Mouse (Mus musculus) lung, embryonic 14.5 days (tissue): ENCODE measurements around the gene Parp3. TPM values are rescaled to one million over a fixed set of nuclear protein-coding genes. Genes with fewer than 3 reads are reported as not detected.

Source experiments
- ATAC-seq: fragments of 200-750 bp; cut with Nextera tagmentation; 2 replicates; pipeline ENCODE4 v1.8.0; 2017; ENCODE audit warnings: mild to moderate bottlenecking, moderate TSS enrichment, moderate library complexity; ENCODE audit not compliant: insufficient read depth
- DNase-seq: peaks from one replicate; pipeline ENCODE4 v3.0.0-alpha.2; 2015
- H3K27ac ChIP-seq: fragments of 300-500 bp; sonication (generic); 2 replicates; pipeline ENCODE4 v1.5.1; 2014; ENCODE audit warnings: low read depth, mild to moderate bottlenecking, moderate library complexity
- H3K27me3 ChIP-seq: fragments of 300-500 bp; sonication (generic); 2 replicates; pipeline ENCODE4 v1.6.1; 2014; ENCODE audit warnings: low read length, control low read depth; ENCODE audit not compliant: insufficient read depth
- H3K36me3 ChIP-seq: fragments of 300-500 bp; sonication (generic); 2 replicates; pipeline ENCODE4 v1.6.1; 2014; ENCODE audit warnings: control low read depth; ENCODE audit not compliant: insufficient read depth
- H3K4me1 ChIP-seq: fragments of 300-500 bp; sonication (generic); 2 replicates; pipeline ENCODE4 v1.6.1; 2014; ENCODE audit warnings: antibody characterized with exemption, control low read depth; ENCODE audit not compliant: insufficient read depth
- H3K4me2 ChIP-seq: fragments of 300-500 bp; sonication (generic); 2 replicates; pipeline ENCODE4 v1.6.1; 2014; ENCODE audit warnings: mild to moderate bottlenecking
- H3K4me3 ChIP-seq: fragments of 300-500 bp; sonication (generic); 2 replicates; pipeline ENCODE4 v1.5.1; 2014; ENCODE audit warnings: low read depth, low read length
- H3K9ac ChIP-seq: fragments of 300-500 bp; sonication (generic); 2 replicates; pipeline ENCODE4 v1.6.1; 2014
- H3K9me3 ChIP-seq: fragments of 300-500 bp; sonication (generic); 2 replicates; pipeline ENCODE4 v1.6.1; 2016; ENCODE audit warnings: low read depth, low read length, control low read depth
- CTCF ChIP-seq: IDR thresholded peaks from 2 replicates; pipeline ENCODE4 v1.5.1; 2016; ENCODE audit warnings: antibody characterized with exemption, low read depth
- WGBS: fragments of 180-500 bp; shearing (Covaris S2); extraction: QIAGEN DNeasy Blood & Tissue Kit; methylation state at CpG from one replicate; pipeline ENCODE4 v1.1.7; 2014; 5-methylcytosine and 5-hydroxymethylcytosine counted together
- polyA plus RNA-seq: library from polyadenylated mRNA; unstranded; fragments of >200 nt; fragmentation: Nextera tagmentation; extraction: Ambion mirVana; gene quantifications from 2 replicates; pipeline ENCODE4 v1.2.1, GENCODE M21; 2014

The Parp3 gene
- polyA plus RNA-seq, 1 experiment from 2014 or later, result 2.4 TPM

GRCm38 (mm10) chr9:106459946-106460345 lies 16.8 kb downstream of the Parp3 start:
- H3K9me3 ChIP-seq, result no peaks in the 10 kb centered on the region
- H3K4me3 ChIP-seq, result no peak overlapping the region
- no peaks in the 10 kb centered on the region for H3K27me3 ChIP-seq
- DNase-seq (no peak), ATAC-seq (no peak)
- no peak overlapping the region for H3K9ac ChIP-seq
- H3K4me2 ChIP-seq, result no peak overlapping the region
- 71% methylated on average over 15 of the region's 15 CpGs for WGBS
- H3K4me1 ChIP-seq, result peaks cover 20% of the 10 kb centered on the region
- H3K36me3 ChIP-seq, result peaks cover 53% of the 10 kb centered on the region
- TF ChIP-seq CTCF, result no peak
- H3K27ac ChIP-seq, result no peak overlapping the region

GRCm38 (mm10) chr9:106457920-106458319 lies 18.8 kb downstream of the Parp3 start:
- ATAC-seq, result no peak
- Histone ChIP-seq H3K27ac (no peak overlapping the region), H3K9ac (no peak overlapping the region), H3K36me3 (peaks cover 36% of the 10 kb centered on the region), H3K4me3 (no peak overlapping the region), H3K27me3 (no peaks in the 10 kb centered on the region), H3K4me1 (peaks cover 26% of the 10 kb centered on the region), H3K9me3 (no peaks in the 10 kb centered on the region), H3K4me2 (no peak overlapping the region)
- DNase-seq, result no peak
- TF ChIP-seq CTCF, result no peak
- 75% methylated on average over 5 of the region's 5 CpGs for WGBS

- Histone ChIP-seq H3K9ac (peak overlapping the region; percentile 33), H3K4me2 (peak overlapping the region; percentile 97), H3K27me3 (no peaks in the 10 kb centered on the region), H3K27ac (peak overlapping the region; percentile 91), H3K9me3 (no peaks in the 10 kb centered on the region), H3K4me1 (peaks cover 32% of the 10 kb centered on the region), H3K4me3 (peak overlapping the region; percentile 3; the same call in 1 of the 2 replicates), H3K36me3 (peaks cover 30% of the 10 kb centered on the region)
- no peak for TF ChIP-seq CTCF
- no peak for ATAC-seq
- 40% methylated on average over 9 of the region's 9 CpGs for WGBS
- DNase-seq, result no peak
Measured at GRCm38 (mm10) chr9:106457163-106457559, 19.6 kb downstream of the Parp3 start.

DNA sequence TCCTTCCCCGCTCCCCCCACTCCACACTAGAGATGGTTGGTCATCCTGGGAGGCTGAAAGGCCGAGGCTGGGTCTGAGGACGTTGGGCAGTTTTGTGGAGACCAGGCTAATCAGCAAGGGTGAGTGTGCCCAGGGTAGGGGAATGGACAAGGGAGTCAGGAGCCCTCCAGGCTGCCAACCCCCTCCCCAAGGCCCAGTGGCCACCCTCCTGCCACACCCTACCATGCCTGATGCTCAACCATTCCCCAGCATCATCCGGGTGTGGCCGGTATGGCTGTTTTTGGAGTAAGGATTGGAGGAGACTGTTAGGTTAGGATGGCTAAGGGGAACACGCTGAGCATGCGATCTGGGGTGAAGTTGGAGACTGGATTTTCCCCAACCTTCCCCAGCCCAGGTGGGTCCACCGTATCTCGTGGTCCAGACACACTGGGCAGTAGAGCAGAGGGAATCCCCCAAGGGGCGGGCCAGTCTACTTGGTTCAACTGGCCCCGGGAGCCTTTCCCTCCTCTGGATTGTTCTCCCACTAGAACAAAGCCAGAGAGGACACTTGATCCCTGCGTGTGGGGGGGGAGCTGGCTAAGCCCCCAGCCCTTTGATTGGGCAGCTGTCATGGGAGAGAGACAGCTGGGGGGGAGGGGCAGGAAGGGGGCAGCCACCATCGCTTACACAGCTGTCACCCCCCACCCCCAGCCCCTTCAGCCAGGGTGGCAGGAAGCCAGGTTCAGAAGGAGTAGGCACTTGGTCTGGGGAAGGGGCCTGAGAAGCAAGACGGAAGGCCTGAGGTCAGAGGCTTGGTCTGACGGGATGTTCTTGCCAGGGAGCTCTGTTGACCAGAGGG lies 20.2 kb downstream of the Parp3 start:
- DNase-seq (peak; percentile 74), ATAC-seq (peak; percentile 22; the same call in 1 of the 2 replicates)
- Histone ChIP-seq H3K27me3 (no peaks in the 10 kb centered on the region), H3K9me3 (no peaks in the 10 kb centered on the region), H3K27ac (peak overlapping the region; percentile 91), H3K4me2 (peak overlapping the region; percentile 97), H3K4me3 (peak overlapping the region; percentile 69), H3K4me1 (peaks cover 33% of the 10 kb centered on the region), H3K36me3 (peaks cover 24% of the 10 kb centered on the region; the same call in 1 of the 2 replicates), H3K9ac (peak overlapping the region; percentile 73)
- TF ChIP-seq CTCF, result no peak
- 23% methylated on average over 15 of the region's 15 CpGs for WGBS

DNA sequence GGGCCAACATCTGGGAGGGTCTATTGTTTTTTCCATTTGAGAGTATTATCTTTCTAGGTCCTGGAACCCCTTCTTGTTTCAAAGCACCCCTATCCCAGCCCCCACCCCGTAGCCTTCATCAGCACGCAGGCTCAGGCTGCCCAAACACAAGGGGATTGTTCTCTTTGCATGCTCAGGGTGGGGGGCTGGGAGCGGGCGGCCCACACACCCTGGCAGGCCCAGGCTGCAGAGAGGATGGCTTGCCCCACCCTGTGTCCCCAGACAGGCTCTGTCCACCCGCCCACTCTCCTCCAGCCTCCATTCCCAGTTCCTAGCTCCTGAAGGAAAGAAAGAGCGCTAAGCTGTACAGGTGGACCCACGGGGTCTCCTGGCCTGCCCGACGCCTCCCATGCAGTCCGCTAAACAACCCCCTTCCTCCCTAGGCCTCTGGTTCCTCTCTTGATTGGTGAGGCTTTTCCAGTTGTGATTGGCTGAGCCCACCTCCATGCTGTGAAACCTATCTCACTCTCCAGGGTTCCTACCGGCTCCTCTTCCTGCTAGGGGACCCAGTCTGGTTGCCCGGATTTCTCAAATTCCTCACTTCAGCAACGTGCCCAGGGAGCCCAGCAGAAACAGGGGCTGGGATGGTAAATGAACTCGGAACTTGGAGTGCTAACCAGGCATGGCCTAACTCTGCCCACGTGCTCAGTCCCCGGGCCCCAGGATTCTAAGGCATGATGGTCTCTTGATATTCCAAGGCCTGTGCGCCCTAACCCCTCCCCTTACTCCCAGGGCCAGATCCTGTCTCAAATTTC lies 21.7 kb downstream of the Parp3 start:
- no peak for TF ChIP-seq CTCF
- peak overlapping the region; percentile 97 for H3K4me2 ChIP-seq
- H3K27me3 ChIP-seq, result no peaks in the 10 kb centered on the region
- H3K4me3 ChIP-seq, result peak overlapping the region; percentile 69
- DNase-seq, result peak; percentile 66
- peaks cover 10% of the 10 kb centered on the region; the same call in 1 of the 2 replicates for H3K36me3 ChIP-seq
- 1% methylated on average over 17 of the region's 17 CpGs for WGBS
- peaks cover 47% of the 10 kb centered on the region for H3K4me1 ChIP-seq
- H3K27ac ChIP-seq, result peak overlapping the region; percentile 91
- peak overlapping the region; percentile 73 for H3K9ac ChIP-seq
- ATAC-seq, result peak; percentile 15; the same call in 1 of the 2 replicates
- no peaks in the 10 kb centered on the region for H3K9me3 ChIP-seq

GRCm38 (mm10) chr9:106454071-106454761 lies 22.5 kb downstream of the Parp3 start:
- under 1% methylated on average over 20 of the region's 20 CpGs for WGBS
- no peaks in the 10 kb centered on the region for H3K9me3 ChIP-seq
- peak overlapping the region; percentile 69 for H3K4me3 ChIP-seq
- peaks cover 50% of the 10 kb centered on the region for H3K4me1 ChIP-seq
- H3K27ac ChIP-seq, result peak overlapping the region; percentile 91
- no peaks in the 10 kb centered on the region for H3K27me3 ChIP-seq
- H3K36me3 ChIP-seq, result peaks cover 6% of the 10 kb centered on the region; the same call in 1 of the 2 replicates
- DNase-seq (no peak), ATAC-seq (peak; percentile 4)
- H3K9ac ChIP-seq, result peak overlapping the region; percentile 73
- no peak for TF ChIP-seq CTCF
- H3K4me2 ChIP-seq, result peak overlapping the region; percentile 97
